Mouse (Mus musculus) ES-Bruce4 (cell line): ENCODE measurements around the gene Hist1h2ai. TPM values are rescaled to one million over a fixed set of nuclear protein-coding genes. Genes with fewer than 3 reads are reported as not detected.
"Not testable (repeated sequence)": the region's sequence is repeated elsewhere in the genome, so short reads cannot be mapped to it uniquely, and the experiment has no call there.

Experiments
- H3K27ac ChIP-seq: 2 replicates; pipeline ENCODE4 v1.5.1; 2012; ENCODE audit warnings: low read length, inconsistent platforms; ENCODE audit not compliant: insufficient read depth
- H3K27me3 ChIP-seq: 2 replicates; pipeline ENCODE4 v1.6.1; 2012; ENCODE audit warnings: mild to moderate bottlenecking, low read length, inconsistent platforms; ENCODE audit not compliant: control insufficient read depth, poor library complexity, insufficient read depth, severe bottlenecking
- H3K36me3 ChIP-seq: 2 replicates; pipeline ENCODE4 v1.6.1; 2012; ENCODE audit warnings: inconsistent platforms, mild to moderate bottlenecking, low read length, moderate library complexity; ENCODE audit not compliant: control insufficient read depth, poor library complexity, insufficient read depth, severe bottlenecking
- H3K4me1 ChIP-seq: one replicate; pipeline ENCODE4 v1.8.1; 2011; ENCODE audit warnings: low read length; ENCODE audit not compliant: control insufficient read depth, insufficient read depth
- H3K4me3 ChIP-seq: 2 replicates; pipeline ENCODE4 v1.5.1; 2011; ENCODE audit warnings: low read depth, mild to moderate bottlenecking, low read length
- H3K9ac ChIP-seq: 2 replicates; pipeline ENCODE4 v1.6.1; 2012; ENCODE audit warnings: low read depth, mild to moderate bottlenecking, inconsistent platforms; ENCODE audit not compliant: poor library complexity, severe bottlenecking
- H3K9me3 ChIP-seq: replicated peaks from 2 replicates; pipeline ENCODE4 v1.6.1; 2012; ENCODE audit warnings: mild to moderate bottlenecking, low read length, inconsistent platforms; ENCODE audit not compliant: control insufficient read depth, poor library complexity, insufficient read depth, severe bottlenecking
- CTCF ChIP-seq: IDR thresholded peaks from one replicate; pipeline ENCODE4 v1.8.1; 2011; ENCODE audit warnings: low read depth, low read length
- EP300 ChIP-seq: IDR thresholded peaks from 2 replicates; pipeline ENCODE4 v1.6.1; 2011; ENCODE audit warnings: low read depth, low read length; ENCODE audit not compliant: insufficient read depth
- POLR2A ChIP-seq: IDR thresholded peaks from one replicate; pipeline ENCODE4 v1.8.1; 2011; ENCODE audit warnings: low read length; ENCODE audit not compliant: insufficient read depth
- polyA plus RNA-seq: library from polyadenylated mRNA; stranded (reverse); fragments of >200 nt; gene quantifications from 2 replicates; pipeline ENCODE4 v1.2.4, GENCODE M21; 2011; ENCODE audit warnings: low read depth; ENCODE audit not compliant: missing spikeins, insufficient read depth, insufficient read length

Hist1h2ai gene
- polyA plus RNA-seq, 1 experiment = not detected

DNA sequence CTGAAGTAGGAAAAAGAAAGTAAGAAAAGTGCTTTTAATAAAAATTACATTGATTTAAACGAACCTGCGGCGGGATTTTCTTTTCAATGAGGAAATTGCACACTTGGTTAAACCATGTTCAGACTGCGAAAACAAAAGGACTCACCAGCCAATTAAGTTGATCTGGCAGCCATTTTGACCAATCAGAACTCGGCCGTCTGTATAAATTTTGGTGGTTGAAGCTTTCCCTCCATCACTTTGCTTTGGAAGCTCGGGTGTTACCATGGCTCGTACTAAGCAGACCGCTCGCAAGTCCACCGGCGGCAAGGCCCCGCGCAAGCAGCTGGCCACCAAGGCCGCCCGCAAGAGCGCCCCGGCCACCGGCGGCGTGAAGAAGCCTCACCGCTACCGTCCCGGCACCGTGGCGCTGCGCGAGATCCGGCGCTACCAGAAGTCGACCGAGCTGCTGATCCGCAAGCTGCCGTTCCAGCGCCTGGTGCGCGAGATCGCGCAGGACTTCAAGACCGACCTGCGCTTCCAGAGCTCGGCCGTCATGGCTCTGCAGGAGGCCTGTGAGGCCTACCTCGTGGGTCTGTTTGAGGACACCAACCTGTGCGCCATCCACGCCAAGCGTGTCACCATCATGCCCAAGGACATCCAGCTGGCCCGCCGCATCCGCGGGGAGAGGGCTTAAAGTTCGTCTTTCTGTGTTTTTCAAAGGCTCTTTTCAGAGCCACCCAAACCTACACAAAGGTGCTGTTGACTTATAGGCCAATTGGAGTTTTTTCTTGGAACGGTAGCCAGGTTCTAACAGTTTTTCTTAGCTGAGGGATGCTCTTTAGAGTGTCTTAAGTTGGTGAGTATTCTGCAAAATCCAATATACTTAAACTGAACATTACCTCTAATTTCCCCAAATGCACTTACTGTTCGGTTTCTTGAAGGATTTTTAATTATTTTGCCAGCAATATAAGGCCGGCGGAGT lies 1.5 kb downstream of the Hist1h2ai start, which contains the start of gene Hist1h3h:
Gene Hist1h3h, plus strand, starts transcription at position 263 of the 961 bp plus-strand sequence.
- H3K27ac ChIP-seq = peak within 1 kb of the TSS; percentile 98
- not testable (repeated sequence) for H3K27me3 ChIP-seq, H3K36me3 ChIP-seq, H3K4me1 ChIP-seq, H3K9me3 ChIP-seq
- TF ChIP-seq POLR2A (peak; percentile 89), EP300 (0 out of 2 replicates have a peak, but pooled peaks have one; percentile 10)
- H3K4me3 ChIP-seq = peak within 1 kb of the TSS; percentile 97
- H3K9ac ChIP-seq = peak within 1 kb of the TSS; percentile 98

DNA sequence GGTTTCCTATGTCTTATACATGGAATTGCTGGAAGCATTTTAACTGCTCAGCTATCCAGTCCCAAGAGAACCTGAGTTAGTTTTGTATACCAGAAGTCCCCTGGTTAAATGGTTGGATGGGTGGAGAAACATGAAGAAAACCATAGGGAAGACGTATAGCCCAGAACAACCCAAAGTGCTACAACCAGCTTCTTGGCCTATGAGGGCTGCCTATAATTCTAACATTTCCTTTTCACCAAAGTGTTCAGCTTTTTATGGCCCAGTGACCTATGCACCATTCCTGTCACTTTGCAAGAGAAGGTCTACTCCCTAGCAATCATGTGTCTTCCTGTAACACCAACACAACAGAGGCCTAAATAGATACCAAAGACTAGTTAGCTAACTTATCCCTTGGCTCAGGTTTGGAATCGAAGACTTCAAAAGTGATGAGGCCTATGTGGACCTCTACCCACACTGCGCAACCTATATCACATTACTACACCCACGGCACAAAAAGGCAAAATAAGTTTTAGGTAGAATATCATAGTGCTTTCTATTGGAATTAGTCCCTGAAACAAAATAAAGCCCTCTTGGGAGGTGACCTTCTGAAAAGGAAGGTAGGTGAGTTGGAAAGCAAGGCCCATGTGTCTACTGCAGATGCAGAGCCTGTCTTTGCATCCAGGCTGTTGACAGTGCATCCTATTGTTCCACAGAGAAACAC lies 2.3 kb downstream of the Hist1h2ai start:
- Histone ChIP-seq H3K36me3 (no peaks in the 10 kb centered on the region), H3K4me3 (peak overlapping the region; percentile 97), H3K9ac (peak overlapping the region; percentile 98), H3K27ac (peak overlapping the region; percentile 98), H3K9me3 (no peaks in the 10 kb centered on the region), H3K27me3 (no peaks in the 10 kb centered on the region), H3K4me1 (no peaks in the 10 kb centered on the region)
- TF ChIP-seq POLR2A (peak; percentile 80), EP300 (no peak)

DNA sequence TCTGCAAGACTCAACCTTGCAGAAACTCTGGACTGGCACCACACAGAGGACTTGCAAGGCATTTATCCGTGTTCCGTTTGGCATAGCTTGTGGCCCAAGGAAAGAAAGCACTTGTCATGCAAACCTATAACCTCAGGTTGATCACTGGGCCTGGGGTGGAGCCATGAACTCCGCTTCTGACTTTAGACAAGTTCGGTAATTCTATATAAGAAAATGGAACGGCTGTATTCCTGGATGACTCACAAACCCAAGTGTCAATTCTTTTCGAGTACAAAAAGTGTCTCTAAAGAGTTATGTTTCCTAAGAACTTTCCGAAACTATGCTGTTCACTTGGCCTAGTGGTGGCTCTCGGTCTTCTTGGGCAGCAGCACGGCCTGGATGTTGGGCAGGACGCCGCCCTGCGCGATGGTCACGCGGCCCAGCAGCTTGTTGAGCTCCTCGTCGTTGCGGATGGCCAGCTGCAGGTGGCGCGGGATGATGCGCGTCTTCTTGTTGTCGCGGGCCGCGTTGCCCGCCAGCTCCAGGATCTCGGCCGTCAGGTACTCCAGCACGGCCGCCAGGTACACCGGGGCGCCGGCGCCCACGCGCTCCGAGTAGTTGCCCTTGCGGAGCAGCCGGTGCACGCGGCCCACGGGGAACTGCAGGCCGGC lies 5.0 kb downstream of the Hist1h2ai start:
- Histone ChIP-seq H3K9ac (peak overlapping the region; percentile 72), H3K27ac (peak overlapping the region; percentile 84), H3K4me3 (peak overlapping the region; percentile 68)
- H3K36me3 ChIP-seq, H3K27me3 ChIP-seq, H3K9me3 ChIP-seq, H3K4me1 ChIP-seq: not testable (repeated sequence)

DNA sequence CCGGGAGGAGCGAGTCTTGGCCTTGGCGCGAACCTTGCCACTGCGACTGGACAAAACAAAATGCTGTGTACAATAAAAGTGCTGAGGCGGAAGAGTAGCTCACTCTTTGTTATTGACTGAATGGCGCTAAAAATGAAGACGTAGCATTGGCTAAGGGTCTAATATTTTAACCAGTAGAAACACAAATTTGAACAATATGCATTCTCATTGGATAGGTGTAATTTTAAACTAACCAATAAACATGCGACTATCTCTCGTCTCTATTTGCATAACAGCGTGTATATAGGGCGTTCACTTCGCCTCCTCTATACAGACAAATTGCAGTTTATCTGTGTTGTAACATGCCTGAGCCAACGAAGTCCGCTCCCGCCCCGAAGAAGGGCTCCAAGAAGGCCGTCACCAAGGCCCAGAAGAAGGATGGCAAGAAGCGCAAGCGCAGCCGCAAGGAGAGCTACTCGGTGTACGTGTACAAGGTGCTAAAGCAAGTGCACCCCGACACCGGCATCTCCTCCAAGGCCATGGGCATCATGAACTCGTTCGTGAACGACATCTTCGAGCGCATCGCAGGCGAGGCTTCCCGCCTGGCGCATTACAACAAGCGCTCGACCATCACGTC lies 5.6 kb downstream of the Hist1h2ai start, which contains the start of gene Hist1h2bm:
Gene Hist1h2bm, plus strand, starts transcription at position 288 of the 616 bp plus-strand sequence.
- H3K4me3 ChIP-seq = peak within 1 kb of the TSS; percentile 68
- peak within 1 kb of the TSS; percentile 98 for H3K27ac ChIP-seq
- H3K36me3 ChIP-seq, H3K9me3 ChIP-seq, H3K4me1 ChIP-seq, H3K27me3 ChIP-seq: not testable (repeated sequence)
- H3K9ac ChIP-seq = peak within 1 kb of the TSS; percentile 96
- TF ChIP-seq POLR2A = peak; percentile 96

DNA sequence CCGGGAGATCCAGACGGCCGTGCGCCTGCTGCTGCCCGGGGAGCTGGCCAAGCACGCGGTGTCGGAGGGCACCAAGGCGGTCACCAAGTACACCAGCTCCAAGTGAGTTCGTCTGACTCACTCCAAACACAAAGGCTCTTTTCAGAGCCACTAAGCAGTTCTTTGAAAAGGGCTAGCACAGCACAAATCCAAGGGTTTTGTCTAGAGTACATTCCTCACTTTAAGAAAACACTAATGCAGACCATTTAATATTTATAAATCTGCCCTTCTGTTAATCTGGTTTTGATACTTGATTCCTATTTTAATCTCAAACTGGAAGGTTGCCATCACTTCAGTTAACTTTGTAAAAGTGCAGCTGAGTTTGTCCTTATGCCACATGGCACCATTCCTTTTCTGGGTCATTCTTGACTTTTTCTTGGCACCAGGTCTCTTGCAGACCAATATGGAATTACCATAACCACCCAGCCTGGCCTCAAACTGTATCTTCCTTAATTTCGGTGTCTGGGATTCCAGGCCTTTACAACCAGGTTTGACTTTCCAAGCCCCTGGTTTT lies 6.2 kb downstream of the Hist1h2ai start:
- TF ChIP-seq CTCF (no peak), EP300 (no peak), POLR2A (no peak)
- no peaks in the 10 kb centered on the region for H3K27me3 ChIP-seq
- peak overlapping the region; percentile 51 for H3K4me3 ChIP-seq
- H3K4me1 ChIP-seq = no peaks in the 10 kb centered on the region
- H3K36me3 ChIP-seq = no peaks in the 10 kb centered on the region
- peak overlapping the region; percentile 98 for H3K27ac ChIP-seq
- peak overlapping the region; percentile 96 for H3K9ac ChIP-seq
- no peaks in the 10 kb centered on the region for H3K9me3 ChIP-seq
